Mouse (Mus musculus) hindbrain, embryonic 10.5 days (tissue): ENCODE data around the gene Ptrh1. TPM values are rescaled to one million over a fixed set of nuclear protein-coding genes. Genes with fewer than 3 reads are reported as not detected.
A peak's percentile ranks its signal among the peaks of the same experiment; 100 is the strongest.

Experiments used
- DNase-seq: peaks from one replicate; pipeline ENCODE4 v3.0.0-alpha.2; 2017; ENCODE audit warnings: low spot score
- H3K27ac ChIP-seq: fragments of 300-500 bp; sonication (generic); 2 replicates; pipeline ENCODE4 v1.5.1; 2016; ENCODE audit warnings: mild to moderate bottlenecking, moderate library complexity
- H3K27me3 ChIP-seq: fragments of 300-500 bp; sonication (generic); 2 replicates; pipeline ENCODE4 v1.6.1; 2016; ENCODE audit warnings: mild to moderate bottlenecking; ENCODE audit not compliant: poor library complexity, insufficient read depth, severe bottlenecking
- H3K36me3 ChIP-seq: fragments of 300-500 bp; sonication (generic); 2 replicates; pipeline ENCODE4 v1.6.1; 2016; ENCODE audit warnings: mild to moderate bottlenecking, moderate library complexity
- H3K4me1 ChIP-seq: fragments of 300-500 bp; sonication (generic); replicated peaks from 2 replicates; pipeline ENCODE4 v1.6.1; 2016; ENCODE audit warnings: mild to moderate bottlenecking
- H3K4me3 ChIP-seq: fragments of 300-500 bp; sonication (generic); 2 replicates; pipeline ENCODE4 v1.5.1; 2016; ENCODE audit warnings: mild to moderate bottlenecking, moderate library complexity
- H3K9me3 ChIP-seq: fragments of 300-500 bp; sonication (generic); 2 replicates; pipeline ENCODE4 v1.6.1; 2016; ENCODE audit warnings: mild to moderate bottlenecking, moderate library complexity
- WGBS: fragments of 180-500 bp; shearing (Covaris S2); methylation state at CpG from one replicate; pipeline ENCODE4 v1.1.7; 2016; 5-methylcytosine and 5-hydroxymethylcytosine counted together
- polyA plus RNA-seq: library from polyadenylated mRNA; unstranded; fragments of >200 nt; fragmentation: Nextera tagmentation; extraction: Ambion mirVana; gene quantifications from 2 replicates; pipeline ENCODE4 v1.2.1, GENCODE M21; 2016

Ptrh1 gene
- polyA plus RNA-seq, 1 experiment from 2014 or later, result 7.2 TPM

DNA sequence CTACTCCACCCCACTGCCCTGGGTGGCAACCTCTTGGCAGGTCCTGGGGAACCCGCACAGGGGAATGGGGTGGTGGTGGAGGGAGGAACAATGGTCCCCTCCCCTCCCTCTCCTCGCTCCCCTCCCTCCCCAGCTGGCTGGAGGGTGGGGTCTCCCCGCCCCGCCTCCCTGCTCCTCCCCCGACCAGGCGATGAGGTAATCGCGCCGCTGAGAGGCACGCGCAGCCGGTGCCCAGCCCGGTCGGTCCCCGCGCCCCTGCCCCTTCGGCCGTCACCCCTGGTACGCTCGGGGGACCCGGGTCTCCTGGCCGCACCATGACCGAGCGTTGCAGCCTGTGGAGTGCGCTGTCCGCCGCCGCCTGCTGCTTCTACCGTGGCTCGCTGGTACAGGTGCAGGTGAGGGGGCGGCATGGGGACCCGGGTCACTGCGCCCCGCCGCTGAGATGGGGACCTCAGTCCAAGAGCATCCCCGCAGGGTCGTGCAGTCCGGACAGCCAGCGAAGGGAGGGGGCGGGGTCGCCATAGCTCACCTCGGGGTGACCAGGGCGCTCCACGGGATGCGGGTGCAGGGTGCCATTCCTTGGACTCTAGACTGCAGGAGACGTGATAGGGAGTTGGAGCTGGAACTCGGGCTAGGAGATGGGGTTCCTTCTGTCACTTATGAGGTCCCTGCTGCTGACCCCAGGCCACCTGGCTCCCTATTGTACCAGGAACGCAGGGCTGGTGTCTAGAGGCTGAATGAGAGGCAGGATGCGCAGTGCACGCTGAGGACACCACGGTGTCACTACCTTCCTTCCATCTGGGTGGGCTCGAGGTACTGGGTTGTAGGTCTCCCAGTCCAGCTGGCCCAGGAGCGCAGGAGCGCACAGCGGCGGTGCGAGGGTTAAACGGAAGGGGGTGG lies 34.1 kb upstream of the Ptrh1 start:
- H3K9me3 ChIP-seq, result no peaks in the 10 kb centered on the region
- peak overlapping the region; percentile 73 for H3K4me3 ChIP-seq
- 2% methylated on average over 57 of the region's 58 CpGs for WGBS
- DNase-seq, result peak; percentile 66
- peak overlapping the region; percentile 90 for H3K27ac ChIP-seq
- peaks cover 37% of the 10 kb centered on the region for H3K4me1 ChIP-seq
- H3K36me3 ChIP-seq, result peaks cover 22% of the 10 kb centered on the region
- peaks cover 47% of the 10 kb centered on the region for H3K27me3 ChIP-seq

DNA sequence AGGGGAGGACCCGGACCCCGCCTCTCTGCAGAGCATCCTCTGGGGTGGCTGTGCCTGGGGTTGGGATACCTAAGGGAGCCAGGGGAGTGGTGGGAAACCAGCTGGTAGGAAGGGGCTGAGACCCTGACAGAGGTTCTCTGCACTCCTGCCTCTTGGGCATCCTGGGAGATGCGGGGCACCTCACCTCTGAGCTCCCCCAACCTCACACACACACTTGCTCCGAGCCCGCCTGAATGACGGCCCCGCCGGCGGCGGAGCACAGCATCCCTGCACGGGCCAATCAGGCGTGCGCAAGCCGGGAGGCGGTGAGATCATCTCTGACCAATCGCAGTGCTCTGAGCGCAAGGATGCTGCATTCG lies 33.4 kb upstream of the Ptrh1 start:
- H3K36me3 ChIP-seq, result peaks cover 28% of the 10 kb centered on the region
- H3K9me3 ChIP-seq, result no peaks in the 10 kb centered on the region
- H3K4me3 ChIP-seq, result peak overlapping the region; percentile 73
- H3K27ac ChIP-seq, result peak overlapping the region; percentile 90
- H3K27me3 ChIP-seq, result peaks cover 47% of the 10 kb centered on the region
- peaks cover 33% of the 10 kb centered on the region for H3K4me1 ChIP-seq
- DNase-seq, result peak; percentile 79
- 2% methylated on average over 18 of the region's 18 CpGs for WGBS

- Histone ChIP-seq H3K4me1 (peaks cover 38% of the 10 kb centered on the region), H3K4me3 (no peak overlapping the region), H3K27ac (no peak overlapping the region), H3K9me3 (no peaks in the 10 kb centered on the region), H3K27me3 (peaks cover 44% of the 10 kb centered on the region), H3K36me3 (peaks cover 47% of the 10 kb centered on the region)
- 82% methylated on average over 15 of the region's 15 CpGs for WGBS
- no peak for DNase-seq
Observed at GRCm38 (mm10) chr2:32744272-32744982, 31.2 kb upstream of the Ptrh1 start.

GRCm38 (mm10) chr2:32749082-32749481 lies 26.5 kb upstream of the Ptrh1 start:
- peaks cover 12% of the 10 kb centered on the region; the same call in 1 of the 2 replicates for H3K27me3 ChIP-seq
- peaks cover 68% of the 10 kb centered on the region for H3K36me3 ChIP-seq
- no peak overlapping the region for H3K4me3 ChIP-seq
- 0 out of 2 replicates have a peak overlapping the region, but pooled peaks have one; percentile 31 for H3K27ac ChIP-seq
- WGBS, result 91% methylated on average over 16 of the region's 16 CpGs
- no peak for DNase-seq
- no peaks in the 10 kb centered on the region for H3K9me3 ChIP-seq
- H3K4me1 ChIP-seq, result peaks cover 41% of the 10 kb centered on the region

GRCm38 (mm10) chr2:32750199-32750598 lies 25.4 kb upstream of the Ptrh1 start:
- peak overlapping the region; percentile 53; the same call in 1 of the 2 replicates for H3K4me3 ChIP-seq
- WGBS, result 72% methylated on average over 7 of the region's 7 CpGs

DNA sequence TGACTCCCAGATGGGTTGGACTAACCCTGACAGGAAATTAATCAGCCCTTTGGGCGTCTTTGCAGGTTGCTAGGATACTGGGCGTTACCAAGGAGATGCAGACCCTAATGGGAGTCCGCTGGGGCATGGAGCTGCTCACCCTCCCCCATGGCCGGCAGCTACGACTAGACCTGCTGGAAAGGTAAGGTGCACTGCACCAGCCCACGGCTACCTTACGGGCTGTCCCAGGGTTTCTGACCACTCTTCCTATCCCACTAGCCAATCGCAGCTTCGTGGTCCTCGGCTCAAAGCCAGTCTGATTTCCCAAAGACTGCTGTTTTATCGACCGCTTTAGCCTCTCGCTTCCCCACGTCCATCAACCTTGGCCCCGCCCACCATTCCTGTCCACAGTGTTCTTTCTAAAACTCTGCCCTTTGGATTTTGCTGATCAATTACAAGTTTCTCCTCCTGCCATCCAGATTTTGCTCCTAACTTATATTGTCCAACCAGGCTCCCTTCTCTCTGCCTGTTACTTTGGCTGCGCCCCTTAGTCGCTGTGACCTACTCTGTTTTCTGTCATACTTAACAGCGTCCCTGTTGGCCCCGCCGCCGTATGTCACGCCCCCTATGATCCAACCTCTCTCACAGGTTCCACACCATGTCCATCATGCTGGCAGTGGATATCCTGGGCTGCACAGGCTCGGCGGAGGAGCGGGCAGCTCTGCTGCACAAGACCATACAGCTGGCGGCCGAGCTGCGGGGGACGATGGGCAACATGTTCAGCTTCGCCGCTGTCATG lies 24.5 kb upstream of the Ptrh1 start:
- Histone ChIP-seq H3K4me3 (peak overlapping the region; percentile 53), H3K36me3 (peaks cover 62% of the 10 kb centered on the region), H3K27me3 (peaks cover 21% of the 10 kb centered on the region; the same call in 1 of the 2 replicates), H3K9me3 (no peaks in the 10 kb centered on the region), H3K4me1 (peaks cover 38% of the 10 kb centered on the region), H3K27ac (peak overlapping the region; percentile 83)
- 5% methylated on average over 31 of the region's 31 CpGs for WGBS
- peak; percentile 86 for DNase-seq

More at GRCm38 (mm10) chr2:32750199-32750598, 25.4 kb upstream of the Ptrh1 start:
- Histone ChIP-seq H3K27ac (peak overlapping the region; percentile 83; the same call in 1 of the 2 replicates), H3K36me3 (peaks cover 70% of the 10 kb centered on the region), H3K4me1 (peaks cover 41% of the 10 kb centered on the region), H3K9me3 (no peaks in the 10 kb centered on the region), H3K27me3 (peaks cover 21% of the 10 kb centered on the region; the same call in 1 of the 2 replicates)
- no peak for DNase-seq

- DNase-seq, result no peak
- no peaks in the 10 kb centered on the region for H3K9me3 ChIP-seq
- peaks cover 37% of the 10 kb centered on the region for H3K4me1 ChIP-seq
- H3K27ac ChIP-seq, result peak overlapping the region; percentile 83
- H3K36me3 ChIP-seq, result peaks cover 56% of the 10 kb centered on the region
- peak overlapping the region; percentile 53 for H3K4me3 ChIP-seq
- peaks cover 21% of the 10 kb centered on the region; the same call in 1 of the 2 replicates for H3K27me3 ChIP-seq
- 17% methylated on average over 10 of the region's 10 CpGs for WGBS
Observed at GRCm38 (mm10) chr2:32751665-32752033, 23.9 kb upstream of the Ptrh1 start.

DNA sequence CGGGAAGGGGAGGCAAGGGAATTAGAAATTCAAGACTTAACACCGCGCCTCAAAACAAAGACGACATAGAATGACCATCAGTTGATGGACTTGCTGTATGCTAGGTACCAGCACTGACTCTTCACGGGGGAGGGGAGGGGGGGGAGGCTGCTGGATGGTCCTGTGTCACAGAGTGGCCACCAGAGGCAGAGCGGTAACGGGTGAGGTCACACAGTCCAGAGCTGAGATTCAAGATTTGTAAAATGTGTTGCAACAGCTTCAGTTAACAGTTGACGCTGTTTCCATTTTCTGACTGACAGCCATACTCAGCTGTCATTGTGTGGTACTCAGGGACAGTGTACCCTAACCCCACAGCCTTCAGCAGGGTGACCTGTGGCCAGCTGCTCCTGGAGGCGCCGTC lies 23.4 kb upstream of the Ptrh1 start:
- 66% methylated on average over 10 of the region's 10 CpGs for WGBS
- peaks cover 40% of the 10 kb centered on the region for H3K4me1 ChIP-seq
- no peak for DNase-seq
- H3K27ac ChIP-seq, result peak overlapping the region; percentile 83
- peaks cover 21% of the 10 kb centered on the region; the same call in 1 of the 2 replicates for H3K27me3 ChIP-seq
- H3K36me3 ChIP-seq, result peaks cover 51% of the 10 kb centered on the region
- H3K4me3 ChIP-seq, result peak overlapping the region; percentile 53
- no peaks in the 10 kb centered on the region for H3K9me3 ChIP-seq

DNA sequence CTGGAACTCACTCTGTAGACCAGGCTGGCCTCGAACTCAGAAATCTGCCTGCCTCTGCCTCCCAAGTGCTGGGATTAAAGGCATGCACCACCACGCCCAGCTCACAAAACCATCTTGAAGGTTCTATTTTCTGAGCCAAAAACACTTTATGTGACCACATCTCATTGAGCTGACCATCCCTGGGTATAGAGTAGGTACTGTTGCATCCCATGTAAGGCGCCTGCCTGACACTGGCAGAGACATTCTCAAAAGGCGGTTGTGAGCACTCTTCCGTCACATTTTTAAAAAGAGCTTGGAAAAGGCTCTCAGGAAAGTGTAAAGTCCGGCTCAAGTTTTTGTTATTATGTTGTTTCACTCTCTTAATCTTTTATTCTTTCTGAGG lies 18.9 kb upstream of the Ptrh1 start:
- peaks cover 49% of the 10 kb centered on the region for H3K36me3 ChIP-seq
- 33% methylated on average over 6 of the region's 6 CpGs for WGBS
- H3K4me3 ChIP-seq, result peak overlapping the region; percentile 79
- H3K4me1 ChIP-seq, result peaks cover 34% of the 10 kb centered on the region
- no peaks in the 10 kb centered on the region for H3K9me3 ChIP-seq
- no peak for DNase-seq
- H3K27ac ChIP-seq, result no peak overlapping the region
- peaks cover 21% of the 10 kb centered on the region; the same call in 1 of the 2 replicates for H3K27me3 ChIP-seq

GRCm38 (mm10) chr2:32757056-32757845 lies 18.3 kb upstream of the Ptrh1 start, which contains the start of gene Tor2a:
TSS of gene Tor2a (plus strand) at chr2:32757234.
- peak within 1 kb of the TSS; percentile 79 for H3K4me3 ChIP-seq
- H3K27me3 ChIP-seq, result peaks cover 21% of the 10 kb centered on the region; the same call in 1 of the 2 replicates
- H3K4me1 ChIP-seq, result peaks cover 28% of the 10 kb centered on the region
- peaks cover 55% of the 10 kb centered on the region for H3K36me3 ChIP-seq
- H3K9me3 ChIP-seq, result no peaks in the 10 kb centered on the region
- WGBS, result under 1% methylated on average over 66 of the region's 66 CpGs
- peak; percentile 97 for DNase-seq
- peak within 1 kb of the TSS; percentile 94 for H3K27ac ChIP-seq

DNA sequence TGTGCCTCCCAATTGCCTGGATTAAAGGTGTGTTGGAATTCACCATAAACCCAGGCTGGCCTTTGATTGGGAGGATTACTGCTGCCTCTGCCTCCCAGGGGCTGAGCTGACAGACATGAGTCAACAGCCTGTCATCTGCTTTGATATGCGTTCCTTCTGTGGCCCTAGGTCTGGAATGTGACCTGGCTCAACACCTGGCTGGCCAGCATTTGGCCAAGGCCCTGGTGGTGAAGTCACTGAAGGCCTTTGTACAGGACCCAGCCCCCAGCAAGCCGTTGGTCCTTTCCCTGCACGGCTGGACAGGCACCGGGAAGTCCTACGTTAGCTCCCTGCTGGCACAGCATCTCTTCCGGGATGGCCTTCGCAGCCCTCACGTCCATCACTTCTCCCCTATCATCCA lies 17.1 kb upstream of the Ptrh1 start:
- H3K4me3 ChIP-seq, result no peak overlapping the region
- no peak overlapping the region for H3K27ac ChIP-seq
- no peaks in the 10 kb centered on the region for H3K9me3 ChIP-seq
- peaks cover 57% of the 10 kb centered on the region for H3K36me3 ChIP-seq
- H3K4me1 ChIP-seq, result peaks cover 20% of the 10 kb centered on the region
- WGBS, result 72% methylated on average over 8 of the region's 8 CpGs
- H3K27me3 ChIP-seq, result peaks cover 10% of the 10 kb centered on the region; the same call in 1 of the 2 replicates
- DNase-seq, result no peak
